Mouse (Mus musculus) bone marrow macrophage, adult 2 months (primary cell): ENCODE results near the gene Adamtsl4.

Experiments
- CTCF ChIP-seq: IDR thresholded peaks from 2 replicates; pipeline ENCODE4 v1.5.1; 2012; ENCODE audit warnings: low read depth, mild to moderate bottlenecking, low read length, moderate library complexity
- POLR2A ChIP-seq: IDR thresholded peaks from 2 replicates; pipeline ENCODE4 v1.6.1; 2012; ENCODE audit warnings: mild to moderate bottlenecking, low read depth, low read length, borderline replicate concordance

- TF ChIP-seq CTCF: no peak
- no peak for TF ChIP-seq POLR2A
Measured at GRCm38 (mm10) chr3:95657108-95657507, 30.6 kb downstream of the Adamtsl4 start.
